Mouse (Mus musculus): Measurements from ENCODE around the gene Ascc2.
"Not testable (repeated sequence)": the region's sequence is repeated elsewhere in the genome, so short reads cannot be mapped to it uniquely, and the experiment has no call there.

Ascc2 gene

DNA sequence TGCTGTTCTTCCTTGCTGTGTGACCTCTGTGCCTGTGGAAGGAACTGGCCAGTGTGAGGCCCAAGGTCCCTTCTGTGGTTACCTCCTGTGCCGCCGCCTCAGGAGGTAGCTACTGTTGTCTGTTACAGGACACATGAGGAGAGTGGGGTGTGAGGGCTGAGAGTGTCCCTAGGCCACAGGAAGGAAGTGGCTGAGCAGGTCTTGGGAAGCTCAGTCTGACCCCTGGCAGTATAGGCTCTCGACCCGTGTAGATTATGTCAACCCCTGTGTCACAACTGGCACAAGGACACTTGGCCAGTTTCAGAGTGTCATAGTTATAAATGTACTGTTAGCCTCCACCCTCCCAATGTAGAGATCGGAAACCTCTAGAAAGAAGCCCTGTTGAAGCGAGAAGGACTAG, 46.0 kb downstream of the Ascc2 start:
- DNase-seq (ENCODE audit: low read depth, low spot score), result no peak

DNA sequence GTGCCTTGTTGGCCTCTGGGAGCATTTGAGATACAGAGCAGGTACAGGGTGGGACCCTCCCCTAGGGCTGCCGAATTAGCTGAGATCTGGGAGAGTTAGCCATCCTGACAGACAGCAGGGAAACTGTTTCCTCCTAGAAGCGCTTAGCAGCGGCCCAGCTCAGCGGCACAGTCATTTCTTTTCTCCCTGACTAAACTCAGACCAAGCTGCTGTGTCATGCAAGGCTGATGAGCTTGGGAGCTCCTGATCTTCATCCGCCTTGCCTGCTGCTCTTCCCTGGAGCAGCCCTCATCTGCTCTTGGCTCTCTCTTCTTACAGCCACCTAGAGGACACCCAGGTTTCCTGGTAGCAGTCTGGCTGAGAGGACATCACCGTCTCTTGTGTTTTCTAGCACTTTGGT, 46.6 kb downstream of the Ascc2 start:
- no peak for DNase-seq (ENCODE audit: low read depth, low spot score)

DNA sequence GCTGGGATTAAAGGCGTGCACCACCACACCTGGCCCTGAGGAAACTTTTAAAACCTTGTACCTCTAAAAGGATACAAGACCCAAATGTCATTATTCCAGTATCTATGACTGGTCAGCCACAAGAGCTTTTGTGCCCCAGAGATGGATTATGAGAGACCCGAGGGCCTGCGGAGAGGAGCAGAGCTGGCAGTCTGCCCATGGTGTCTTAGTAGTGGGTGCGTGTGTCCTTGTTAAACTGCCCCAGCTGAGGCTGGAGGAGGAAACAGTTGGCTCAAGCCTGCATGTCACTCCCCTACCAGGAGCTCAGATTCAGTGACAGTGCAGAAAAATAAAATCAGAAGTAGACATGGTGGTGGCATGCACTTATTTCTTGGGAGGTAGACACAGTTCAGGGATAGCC, 47.5 kb downstream of the Ascc2 start:
- no peak for DNase-seq (ENCODE audit: low read depth, low spot score)

DNA sequence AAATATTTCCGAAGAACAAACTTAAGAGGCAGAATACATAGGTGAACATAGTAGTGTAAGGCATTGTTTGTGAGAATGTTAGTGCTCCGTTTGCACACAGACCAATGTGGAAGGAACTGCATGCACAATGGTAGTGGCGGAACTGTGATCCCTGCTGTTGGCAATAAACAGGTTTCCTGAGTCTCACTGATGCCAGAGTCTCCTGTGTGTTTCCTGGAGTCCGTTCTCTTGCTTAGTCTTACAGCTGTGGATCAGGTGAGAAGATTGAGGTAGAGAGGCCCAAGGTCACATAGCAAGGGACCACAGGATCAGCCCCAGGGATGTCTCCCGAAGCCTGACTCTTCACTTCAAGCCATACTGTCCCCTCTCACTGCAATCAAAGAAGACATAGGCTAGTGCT, 48.0 kb downstream of the Ascc2 start:
- DNase-seq (ENCODE audit: low read depth, low spot score), result no peak

DNA sequence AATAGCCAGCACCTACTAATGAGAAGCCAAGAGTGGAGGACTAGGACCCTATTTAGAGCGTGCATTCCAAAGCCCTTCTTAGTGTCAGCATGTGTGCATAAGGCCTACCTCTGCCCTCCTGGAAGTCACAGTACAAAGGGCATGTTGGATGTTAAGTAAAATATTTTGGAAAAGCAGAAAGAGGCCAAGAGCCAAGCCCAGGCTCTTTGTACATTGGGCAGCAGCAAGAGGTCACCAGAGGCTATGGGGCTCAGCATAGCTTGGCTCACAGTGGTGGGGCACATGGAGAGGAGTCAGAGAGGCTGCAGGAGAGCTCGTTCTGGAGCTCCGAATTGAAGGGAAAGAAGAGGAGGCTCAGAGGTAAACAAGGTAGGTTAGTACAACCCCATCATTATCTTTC, 49.5 kb downstream of the Ascc2 start:
- DNase-seq (ENCODE audit: low read depth, low spot score), result no peak

DNA sequence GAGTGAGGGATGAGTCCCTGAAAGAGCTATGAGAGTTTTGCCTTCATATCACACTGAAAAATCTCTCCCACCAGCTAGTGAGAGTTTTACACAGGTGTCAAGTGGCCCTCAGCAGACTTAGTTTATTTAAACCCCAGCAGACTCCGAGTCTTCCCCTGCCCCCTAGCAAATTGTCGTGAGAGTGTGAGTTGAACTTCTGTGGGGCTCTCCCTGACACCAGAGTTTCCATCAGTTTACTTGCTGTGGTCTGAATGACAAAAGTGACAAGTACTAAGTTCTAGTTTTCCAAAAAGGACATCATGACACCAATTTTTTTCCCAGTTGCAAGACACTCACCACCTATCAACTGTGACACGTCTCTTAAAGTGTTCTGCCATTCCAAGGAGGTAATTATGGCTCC, 50.3 kb downstream of the Ascc2 start:
- no peak for DNase-seq (ENCODE audit: low read depth, low spot score)

DNA sequence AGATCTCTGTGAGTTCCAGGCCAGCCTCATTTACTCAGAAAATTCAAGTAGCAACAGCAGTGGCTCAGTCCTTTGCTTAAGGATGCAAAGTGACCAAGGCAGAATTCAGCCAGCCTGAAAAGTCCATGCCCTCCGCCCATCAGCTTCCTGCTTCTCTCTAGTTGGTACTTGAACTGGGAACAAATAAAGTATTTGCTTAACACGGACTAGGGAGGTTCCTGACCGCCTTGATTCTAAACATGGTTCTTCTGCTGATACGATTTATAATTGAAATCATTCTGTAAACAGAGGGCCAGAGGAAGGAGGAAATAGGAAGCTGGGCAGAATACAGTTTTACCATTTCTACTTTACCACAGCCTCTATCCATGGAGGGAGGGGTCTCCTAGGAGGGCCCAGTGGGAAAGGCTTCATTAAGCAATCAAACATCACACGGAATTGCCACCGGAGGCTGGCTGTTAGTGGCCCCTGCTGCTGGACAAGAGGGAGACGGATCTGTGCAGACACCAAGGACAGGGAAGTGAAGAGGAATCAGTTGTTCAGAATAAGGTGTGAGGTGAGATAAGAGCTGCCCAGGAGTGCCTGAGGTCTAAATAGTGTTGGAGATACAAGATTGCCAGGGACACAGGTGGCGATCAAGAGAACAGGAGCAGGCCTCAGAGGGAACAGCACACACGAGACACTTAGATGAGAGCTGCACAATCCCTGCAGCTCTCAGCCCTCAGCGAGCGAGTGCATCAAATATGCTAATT, 51.3 kb downstream of the Ascc2 start:
- DNase-seq (ENCODE audit: low read depth, low spot score), result no peak

DNA sequence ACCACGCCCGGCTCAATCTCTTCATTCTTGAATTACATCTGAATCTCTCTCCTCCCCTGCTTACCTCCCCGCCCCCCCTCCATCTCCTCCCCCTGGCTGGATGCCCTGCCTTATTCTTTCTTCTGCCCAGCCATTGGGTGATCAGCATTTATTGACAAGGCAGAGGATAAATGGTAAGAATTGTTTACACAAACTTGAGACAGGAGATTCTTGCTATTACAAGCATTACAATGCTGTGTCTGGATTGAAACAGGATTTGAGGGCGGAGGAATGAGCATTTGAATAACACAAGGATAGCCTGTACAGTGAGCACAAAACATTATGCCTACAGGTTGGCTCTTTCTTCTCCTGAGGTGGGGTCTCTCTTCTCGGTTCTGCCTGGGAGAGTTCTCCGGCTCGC, 52.8 kb downstream of the Ascc2 start:
- peak; percentile 62 for DNase-seq (ENCODE audit: low read depth, low spot score)

DNA sequence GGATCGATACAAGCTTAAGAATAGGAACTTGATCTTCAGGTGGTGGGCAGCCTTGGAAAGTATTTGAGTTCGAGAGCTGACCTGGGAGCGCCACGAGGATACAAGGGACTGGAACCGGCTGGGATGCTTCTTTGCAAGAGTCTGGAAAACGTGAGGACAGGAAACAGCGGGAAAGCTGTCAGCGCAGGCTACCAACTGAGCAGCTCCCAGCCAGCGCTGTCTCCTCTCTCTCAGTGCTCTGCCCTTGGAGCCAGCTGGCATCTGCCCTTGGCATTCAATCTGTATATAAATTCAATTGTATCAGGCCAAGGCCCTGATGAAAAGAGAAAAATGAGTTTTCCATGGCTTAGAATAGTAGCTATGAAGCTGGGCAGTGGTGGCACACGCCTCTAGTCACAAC, 53.7 kb downstream of the Ascc2 start:
- DNase-seq (ENCODE audit: low read depth, low spot score), result no peak

DNA sequence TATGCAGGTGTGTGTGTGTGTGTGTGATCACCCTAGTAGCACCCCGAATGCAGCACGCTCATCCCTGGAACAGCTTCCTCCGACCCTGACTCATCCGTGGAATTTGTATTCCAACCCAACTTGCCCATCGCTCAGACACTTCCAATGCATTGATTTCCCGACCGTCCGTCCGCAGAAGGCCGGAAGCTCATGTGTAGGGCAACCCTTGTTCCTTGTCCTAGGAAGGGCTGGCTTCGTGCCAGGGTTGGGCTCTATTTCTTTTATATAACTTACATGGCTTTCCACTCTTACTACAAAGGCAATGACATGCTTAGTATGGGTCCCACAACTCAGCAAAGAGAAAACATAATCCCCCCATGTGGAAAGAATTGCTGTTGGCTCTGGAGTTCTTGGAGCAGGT, 54.6 kb downstream of the Ascc2 start:
- DNase-seq (ENCODE audit: low read depth, low spot score), result no peak

DNA sequence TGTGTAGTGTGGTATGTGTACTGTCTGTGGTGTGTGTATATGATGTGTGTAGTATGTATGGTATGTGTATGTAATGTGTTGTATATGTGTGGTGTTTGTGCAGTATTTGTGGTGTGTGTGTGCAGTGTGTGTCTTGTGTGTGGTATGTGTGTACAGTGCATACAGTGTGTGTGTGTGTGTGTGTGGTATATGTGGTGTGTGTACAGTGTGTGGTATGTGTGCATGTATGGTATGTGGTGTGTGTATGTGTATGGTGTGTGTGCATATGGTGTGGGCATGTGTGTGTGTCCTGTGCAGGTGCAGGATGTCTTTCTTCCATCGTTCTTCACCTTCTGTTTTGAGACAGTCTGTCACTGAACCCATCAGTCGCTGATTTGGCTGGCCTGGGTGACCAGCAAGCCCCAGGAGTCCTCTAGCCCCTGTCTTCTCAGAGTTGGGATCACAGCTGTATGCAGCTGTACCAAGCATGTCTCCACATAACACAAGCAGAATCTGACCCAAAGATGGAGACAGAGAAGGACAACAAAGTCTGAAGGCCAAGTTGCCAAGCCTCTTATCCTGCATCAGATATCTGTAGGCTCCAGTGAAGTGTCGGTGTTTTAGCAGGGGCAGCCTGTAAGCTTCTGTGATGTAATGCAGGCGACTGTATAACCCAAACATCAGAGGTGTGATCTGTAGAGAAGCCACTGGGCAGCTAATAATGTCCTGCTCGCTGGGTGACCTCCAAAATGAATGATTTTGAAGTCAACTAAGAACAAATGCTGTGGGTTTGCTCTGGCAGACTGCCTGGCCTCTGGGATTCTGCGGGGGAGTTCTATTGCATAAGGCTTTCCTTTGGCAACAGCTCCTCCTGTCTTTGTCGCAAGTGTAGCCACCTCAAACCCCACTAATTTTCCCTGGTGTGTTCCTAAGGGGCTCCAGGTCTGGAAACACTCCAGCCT, 59.8 kb downstream of the Ascc2 start:
- no peak for DNase-seq (ENCODE audit: low read depth, low spot score)

DNA sequence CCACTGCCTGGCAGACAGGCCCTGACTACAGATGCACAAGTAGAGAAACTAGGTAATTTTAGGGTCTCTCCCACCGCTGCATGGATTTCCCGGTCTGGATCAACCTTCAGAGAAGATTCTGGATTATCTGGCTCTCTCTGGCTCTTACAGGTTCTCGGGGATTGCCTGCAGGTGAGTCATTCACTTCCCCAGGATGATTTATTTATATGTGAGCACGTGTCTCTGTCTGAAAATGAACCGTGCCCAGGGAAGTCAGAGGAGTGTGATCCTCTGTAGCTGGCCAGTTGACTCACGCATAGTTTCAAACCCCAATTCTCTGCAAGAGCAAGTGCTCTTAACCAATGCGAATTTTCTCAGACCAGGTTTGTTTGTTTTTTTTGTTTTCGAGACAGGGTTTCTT, 63.2 kb downstream of the Ascc2 start:
- no peak for DNase-seq (ENCODE audit: low read depth, low spot score)

DNA sequence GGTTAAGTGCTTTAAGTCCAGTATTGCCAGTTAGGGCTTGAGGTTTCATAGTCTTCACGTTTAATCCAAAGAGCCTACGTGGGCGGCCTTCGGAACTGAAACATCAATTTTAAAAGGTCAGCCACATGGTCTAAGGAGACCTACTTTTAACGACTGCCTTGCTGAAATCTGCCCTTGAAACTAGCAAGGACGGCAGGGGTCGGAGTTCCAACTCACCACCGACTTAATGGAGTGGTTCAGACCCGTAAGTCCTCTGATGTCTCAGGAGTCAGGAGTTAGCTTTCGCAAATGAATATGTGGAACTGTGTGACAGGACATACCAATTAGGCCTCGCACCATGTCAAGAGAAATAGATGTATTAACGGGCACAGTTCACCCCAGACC, 66.1 kb downstream of the Ascc2 start:
- no peak for DNase-seq (ENCODE audit: low read depth, low spot score)

DNA sequence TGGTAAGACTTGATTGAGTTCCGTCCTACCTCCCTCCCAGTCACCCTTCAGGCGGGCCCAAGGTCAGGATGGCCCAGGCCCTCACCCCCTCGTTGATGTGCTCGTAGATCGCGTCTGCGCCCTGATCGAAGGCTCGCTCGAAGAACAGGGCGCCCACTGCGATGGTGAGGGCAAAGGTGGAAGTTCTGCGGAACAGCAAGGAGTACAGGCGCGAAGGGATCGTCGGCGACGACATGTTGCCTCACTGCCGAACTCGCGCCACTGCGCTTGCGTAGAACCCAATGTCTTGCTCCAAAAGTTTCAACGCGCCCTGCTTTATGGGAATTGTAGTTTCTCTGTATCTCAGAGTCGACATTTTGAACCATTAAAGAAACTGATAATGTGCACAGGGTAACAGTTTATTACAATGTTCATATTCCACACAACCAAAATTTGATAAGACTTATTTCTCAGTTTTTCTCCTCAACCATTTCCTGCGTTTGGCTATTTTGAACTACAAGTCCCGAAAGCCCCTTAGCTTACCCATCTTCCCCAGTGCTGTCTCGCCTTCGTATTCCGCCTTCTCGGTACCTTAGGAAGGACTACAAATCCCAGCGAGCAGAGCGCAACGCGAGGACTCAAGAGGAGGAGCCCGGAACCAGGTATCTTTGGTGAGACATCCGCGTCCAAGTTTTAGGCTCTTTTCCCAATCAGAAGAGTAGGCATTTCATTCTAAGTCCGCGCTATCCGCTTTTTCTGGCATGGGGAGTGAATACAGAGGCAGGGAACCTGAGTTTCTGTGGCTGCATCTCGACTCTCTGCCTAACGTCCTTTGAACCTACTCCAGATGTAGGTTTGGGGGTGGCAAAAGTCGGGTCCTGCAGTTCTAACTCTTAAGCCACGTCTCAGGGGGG, 66.8 kb downstream of the Ascc2 start, which contains the start of the genes Uqcr10 and Zmat5:
TSS of gene Uqcr10 (minus strand) at position 271 of the 893 bp plus-strand sequence.
TSS of gene Zmat5 (plus strand) at position 607 of the 893 bp plus-strand sequence.
- DNase-seq (ENCODE audit: low read depth, low spot score), result peak; percentile 95

DNA sequence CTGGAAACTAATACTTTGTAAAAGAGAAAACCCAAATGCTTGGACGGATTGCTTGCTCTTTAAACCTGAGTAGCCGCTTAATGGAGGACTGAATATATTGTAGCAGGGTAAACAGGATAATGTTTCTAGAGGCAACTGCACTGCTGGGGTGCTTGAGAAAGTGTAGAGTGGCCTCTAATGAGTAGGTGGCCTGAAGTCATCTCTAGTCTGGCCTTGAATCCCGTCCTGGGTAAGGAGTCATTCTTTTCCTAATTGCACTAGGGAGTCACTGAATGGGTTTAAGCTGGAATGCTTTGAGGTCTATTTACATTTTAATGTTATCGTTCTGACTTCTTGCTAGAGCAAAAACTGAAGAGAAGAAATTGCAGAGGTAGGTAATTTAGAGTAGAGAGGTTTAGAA, 67.6 kb downstream of the Ascc2 start:
- no peak for DNase-seq (ENCODE audit: low read depth, low spot score)

DNA sequence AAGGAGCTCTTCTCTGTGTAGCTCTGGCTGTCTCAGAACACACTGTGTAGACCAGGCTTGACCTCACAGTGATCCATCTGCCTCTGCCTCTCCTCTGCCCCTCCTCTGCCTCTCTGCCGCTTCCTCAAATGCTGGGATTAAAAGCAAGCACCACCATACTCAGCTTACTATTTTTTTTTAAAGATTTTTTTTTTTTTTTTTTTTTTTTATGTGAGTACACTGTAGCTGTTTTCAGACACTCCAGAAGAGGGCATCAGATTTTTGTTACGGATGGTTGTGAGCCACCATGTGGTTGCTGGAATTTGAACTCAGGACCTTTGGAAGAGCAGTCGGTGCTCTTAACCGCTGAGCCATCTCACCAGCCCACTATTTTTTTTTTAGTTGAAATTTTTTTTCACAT, 72.6 kb downstream of the Ascc2 start:
- DNase-seq (ENCODE audit: low read depth, low spot score), result not testable (repeated sequence)

DNA sequence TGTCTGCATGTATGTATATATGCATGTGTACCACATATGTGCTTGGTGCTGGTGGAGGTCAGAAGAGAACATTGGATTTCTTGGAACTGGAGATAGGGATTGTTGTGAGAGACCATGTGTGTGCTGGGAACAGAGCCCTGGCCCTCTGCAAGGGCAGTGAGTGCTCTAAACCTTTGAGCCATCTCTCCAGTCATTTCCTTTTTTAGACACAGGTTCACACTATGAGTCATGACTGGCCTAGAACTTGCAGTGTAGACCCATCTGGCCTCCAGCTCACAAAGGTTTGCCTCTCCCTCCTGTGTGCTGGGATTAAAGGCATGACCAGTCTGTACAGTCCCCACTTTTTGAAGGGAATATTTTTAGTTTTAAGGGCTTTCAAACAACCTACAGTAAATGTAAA, 75.3 kb downstream of the Ascc2 start:
- DNase-seq (ENCODE audit: low read depth, low spot score), result no peak

DNA sequence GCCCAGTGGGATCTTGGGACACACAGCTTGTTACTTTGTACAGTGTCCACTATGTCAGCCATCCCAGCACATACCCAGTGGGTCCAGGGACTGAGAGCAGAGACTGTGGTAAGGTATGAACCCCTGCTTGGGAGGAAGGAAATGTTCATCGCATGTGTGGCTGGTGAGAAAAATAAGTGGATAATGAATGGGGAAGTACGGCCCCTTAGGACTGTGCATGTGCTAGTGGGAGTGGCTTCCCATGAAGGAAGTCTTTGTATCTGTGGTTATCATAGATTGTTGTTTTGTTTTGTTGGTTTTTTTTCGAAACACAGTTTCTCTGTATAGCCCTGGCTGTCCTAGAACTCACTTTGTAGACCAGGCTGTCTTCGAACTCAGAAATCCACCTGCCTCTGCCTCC, 77.2 kb downstream of the Ascc2 start:
- DNase-seq (ENCODE audit: low read depth, low spot score), result no peak

DNA sequence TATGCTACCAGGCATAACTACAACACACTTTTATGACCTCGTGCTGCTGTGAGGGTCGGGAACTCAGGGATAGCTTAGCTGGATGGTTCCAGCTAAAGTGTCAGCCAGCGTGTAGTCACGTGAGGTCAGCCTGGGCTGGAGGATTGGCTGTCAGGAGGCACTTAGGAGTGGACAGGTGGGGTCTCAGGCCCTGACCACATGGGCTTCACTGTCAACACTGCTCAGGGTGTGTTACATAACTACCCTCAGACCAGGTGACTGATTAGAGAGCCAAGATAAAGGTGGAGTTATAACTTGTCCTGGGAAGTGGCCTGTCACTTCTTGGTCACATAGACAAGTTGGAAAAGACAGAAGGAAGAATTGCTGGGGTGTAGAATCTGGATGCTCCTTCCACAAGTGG, 78.0 kb downstream of the Ascc2 start:
- no peak for DNase-seq (ENCODE audit: low read depth, low spot score)

DNA sequence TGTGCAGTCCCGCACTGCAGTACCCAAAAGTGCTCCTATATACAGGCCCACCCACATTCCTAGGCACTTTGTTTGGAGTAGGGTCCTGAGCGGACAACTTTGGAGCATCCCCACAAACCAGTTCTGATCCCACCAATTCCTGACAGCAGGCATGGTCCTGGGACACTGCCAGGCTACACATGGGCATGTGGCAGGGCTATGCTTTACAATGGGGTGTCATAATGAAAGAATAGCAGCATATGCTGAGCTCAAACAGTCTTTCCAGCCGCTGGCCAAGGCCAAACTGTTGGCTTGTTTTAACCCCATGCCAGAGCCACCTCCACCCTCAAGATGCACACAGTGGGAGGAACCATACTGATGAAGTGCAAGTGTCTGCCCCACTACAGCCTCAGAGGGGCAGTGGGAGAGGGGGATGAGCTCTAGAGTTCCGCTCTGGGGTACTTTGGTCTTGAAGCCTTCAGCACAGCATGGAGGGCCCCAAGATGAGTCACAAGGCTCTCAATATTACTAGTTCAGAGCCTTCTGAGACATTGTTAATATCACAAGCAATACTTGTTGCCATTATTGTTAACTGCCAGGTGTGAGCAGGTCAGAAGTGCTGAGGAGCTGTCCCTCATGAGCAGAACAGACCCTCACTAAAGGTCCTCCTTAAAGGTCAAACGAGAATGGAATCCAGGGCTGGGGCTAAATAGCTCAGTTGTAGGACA, 79.1 kb downstream of the Ascc2 start:
- no peak for DNase-seq (ENCODE audit: low read depth, low spot score)

DNA sequence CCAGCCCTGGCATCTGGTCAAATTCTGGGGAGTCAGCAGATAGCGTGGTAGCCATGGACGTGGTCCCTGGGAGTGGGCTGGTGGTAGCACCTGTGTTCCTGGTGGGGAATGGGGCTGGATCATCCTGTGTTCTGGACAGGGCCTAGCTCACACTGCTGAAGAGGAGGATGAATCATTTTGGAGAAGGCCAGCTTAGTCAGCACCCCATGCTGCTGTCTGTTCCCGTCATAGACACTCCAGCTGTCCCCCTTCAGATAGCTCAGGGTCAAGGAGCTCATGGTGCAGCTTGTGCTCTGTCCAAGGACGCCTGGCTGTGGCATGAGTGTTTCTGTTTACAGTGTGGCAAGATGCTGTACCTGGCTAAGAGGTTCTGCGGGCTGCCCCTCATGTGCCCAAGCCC, 81.0 kb downstream of the Ascc2 start:
- no peak for DNase-seq (ENCODE audit: low read depth, low spot score)
